Mouse (Mus musculus) urinary bladder, adult 18-20 months (tissue): Measurements from ENCODE around the gene Gm45233.

Source experiments
- DNase-seq, 2 experiments: peaks; one replicate each; pipeline ENCODE4 v3.0.0; 2022; ENCODE audit warnings: low spot score in 2 of 2, mixed read lengths in 2 of 2

Gm45233 gene

DNA sequence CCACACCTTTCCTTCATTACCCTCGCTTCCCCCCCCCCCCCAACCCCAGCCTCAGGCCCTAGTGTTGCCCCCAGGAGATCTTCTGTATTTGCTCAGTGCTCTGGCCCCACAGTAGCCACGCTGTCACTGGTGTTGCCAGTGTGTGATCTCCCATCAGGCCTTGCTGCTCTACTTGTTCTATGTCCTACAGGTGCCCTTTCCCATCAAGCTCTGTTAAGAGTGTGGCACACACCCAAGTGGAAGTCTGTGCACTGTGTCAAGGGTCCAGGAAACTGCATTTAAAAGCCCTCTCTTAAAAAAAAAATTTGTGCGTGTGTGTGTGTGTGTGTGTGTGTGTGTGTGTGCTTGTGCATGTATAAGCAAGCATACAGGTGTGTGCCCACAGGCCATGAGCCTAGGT lies 4.3 kb downstream of the Gm45233 start:
- no peak for DNase-seq

DNA sequence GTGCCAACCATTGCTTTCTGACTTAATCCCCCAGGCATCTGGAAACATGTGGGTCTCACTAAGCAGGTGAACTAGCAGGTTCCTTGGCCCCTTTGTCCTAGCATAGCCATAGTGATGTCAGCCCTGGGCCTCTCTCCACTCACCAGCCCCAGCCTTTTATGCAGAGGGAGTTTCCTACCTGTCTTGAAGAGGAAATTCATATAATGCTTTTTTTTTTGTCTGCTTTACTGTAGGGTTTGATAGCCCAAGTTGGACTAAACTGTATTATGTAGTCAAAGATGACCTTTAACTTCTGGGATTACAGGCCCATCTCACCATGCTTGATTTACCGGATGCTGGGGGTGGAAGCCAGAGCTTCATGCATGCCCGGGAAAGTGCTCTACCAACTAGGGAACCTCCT lies 5.9 kb downstream of the Gm45233 start:
- DNase-seq: no peak

DNA sequence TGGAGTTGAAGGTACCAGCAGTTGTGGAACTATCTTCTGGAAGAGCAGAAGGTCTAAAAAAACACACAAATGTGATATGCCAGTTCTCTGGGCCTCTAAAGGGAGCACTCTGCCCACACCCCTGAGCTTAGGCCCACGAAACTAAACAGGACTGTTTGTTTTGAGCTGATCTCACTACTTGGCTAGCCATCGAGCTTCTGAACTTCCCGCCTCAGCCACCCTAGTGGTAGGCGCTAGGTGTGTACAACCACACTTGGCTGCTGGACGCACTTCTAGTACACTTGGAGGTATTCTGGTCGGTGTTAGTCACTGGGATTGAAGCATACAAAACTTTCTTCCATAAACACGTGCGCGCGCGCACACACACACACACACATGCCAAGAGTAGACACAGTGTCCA lies 7.8 kb downstream of the Gm45233 start:
- no peak for DNase-seq

DNA sequence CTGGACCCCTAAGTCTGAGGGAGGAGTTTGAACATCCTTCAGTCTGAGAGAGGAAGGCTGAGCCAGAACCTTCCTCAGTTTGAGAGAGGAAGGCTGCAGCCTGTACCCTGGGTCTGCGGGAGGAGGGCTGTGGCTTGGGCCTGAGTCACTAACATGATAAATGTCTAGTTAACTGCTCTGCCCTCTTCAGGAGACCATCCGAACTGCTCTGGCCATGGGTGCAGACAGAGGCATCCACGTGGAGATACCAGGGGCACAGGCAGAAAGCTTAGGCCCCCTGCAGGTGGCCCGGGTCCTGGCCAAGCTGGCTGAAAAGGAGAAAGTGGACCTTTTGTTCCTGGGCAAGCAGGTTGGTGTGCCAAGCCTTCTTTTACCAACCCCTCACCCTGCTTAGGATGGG lies 8.7 kb downstream of the Gm45233 start:
- DNase-seq: no peak

DNA sequence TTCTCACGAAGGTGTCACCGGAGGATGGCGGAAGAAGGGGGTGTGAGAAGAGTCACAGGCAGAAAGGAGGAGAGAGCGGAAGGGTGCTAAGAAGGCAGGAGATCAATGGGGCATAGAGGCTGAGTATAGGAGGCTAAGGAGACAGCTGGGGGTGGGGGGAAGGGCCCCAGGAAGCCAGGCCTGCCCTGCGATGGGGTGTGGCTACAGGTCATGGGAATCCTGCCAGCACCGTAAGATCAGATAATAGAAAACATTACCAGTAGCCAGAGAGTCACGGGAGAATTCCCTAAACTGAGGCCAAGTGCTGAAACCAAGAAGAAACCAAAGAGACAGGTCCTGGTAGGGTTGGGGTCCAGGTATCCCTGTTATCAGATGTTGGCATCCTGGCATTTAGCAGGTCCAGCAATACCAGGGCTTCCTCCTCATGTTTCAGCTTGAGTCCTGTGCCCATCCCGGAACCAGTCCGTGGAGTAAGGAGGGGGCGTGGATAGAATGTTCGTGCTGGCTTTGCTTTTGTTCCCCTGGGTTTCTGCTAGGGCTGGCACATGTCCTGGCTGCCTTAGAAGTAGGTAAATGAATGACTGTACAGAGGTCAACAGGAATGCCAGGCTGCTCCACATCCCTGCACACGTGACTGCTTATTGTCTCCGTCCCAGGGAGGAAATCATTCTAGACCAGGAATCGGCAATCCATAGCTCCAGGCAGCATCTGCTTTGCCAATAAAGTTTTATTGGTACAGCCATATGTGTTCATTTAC lies 9.8 kb downstream of the Gm45233 start:
- DNase-seq: no peak

DNA sequence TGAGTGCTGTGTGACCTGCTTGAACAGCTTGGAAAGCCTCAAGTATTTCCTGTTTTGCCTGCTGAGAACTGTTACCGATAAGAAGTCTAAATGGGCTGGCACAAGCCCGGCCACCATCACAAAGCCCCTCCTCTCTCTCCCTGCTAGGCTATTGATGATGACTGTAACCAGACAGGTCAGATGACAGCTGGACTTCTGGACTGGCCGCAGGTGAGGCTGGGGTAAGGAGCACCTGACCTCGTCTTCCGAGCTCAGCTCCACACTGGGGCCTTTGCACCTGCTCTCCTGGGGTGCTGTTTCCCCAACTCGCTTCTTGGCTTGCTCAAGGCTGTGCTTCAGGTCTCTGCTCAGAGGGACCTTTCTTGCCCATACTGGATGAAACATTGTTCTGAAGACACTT lies 10.4 kb downstream of the Gm45233 start:
- no peak for DNase-seq

DNA sequence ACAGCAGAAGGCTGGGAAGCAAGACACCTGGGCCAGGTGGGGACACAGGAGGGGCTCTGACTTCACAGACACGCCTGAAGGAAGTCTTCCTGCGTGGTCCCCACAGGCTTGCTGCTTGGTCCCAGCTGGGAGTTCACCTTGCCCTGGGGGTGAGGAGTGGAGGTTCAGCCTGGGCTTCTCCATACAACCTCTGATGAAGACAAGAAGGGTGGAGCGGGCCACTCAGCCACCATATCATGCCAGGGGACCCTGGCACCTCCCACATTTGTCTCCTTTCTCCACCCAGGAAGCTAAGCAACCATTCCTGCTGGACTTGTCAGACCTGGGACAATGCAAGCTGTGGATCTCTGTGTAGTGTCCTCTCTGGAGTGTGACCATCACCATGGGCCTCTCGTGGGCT lies 18.9 kb downstream of the Gm45233 start, which contains the start of gene Vsig10l:
TSS of gene Vsig10l (plus strand) at position 301 of the 400 bp plus-strand sequence.
- no peak for DNase-seq

DNA sequence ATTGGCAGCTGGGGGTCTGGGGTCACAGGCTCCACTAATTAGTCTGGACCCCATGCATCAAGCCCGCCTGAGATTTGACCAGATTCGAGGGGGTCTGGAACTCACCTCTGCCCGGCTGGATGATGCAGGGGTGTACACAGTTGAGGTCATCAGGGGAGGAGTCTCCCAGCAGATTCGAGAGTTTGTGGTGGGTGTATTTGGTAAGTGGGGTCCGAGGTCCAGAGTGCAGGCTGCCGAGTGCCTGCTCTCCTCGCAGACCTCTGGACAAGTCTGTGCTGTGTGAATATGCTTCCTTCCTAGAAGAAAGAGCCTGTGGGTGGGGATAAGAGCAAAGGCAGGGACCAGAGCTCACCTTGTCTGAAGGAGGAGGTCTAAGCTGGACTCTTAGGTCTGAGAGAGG lies 20.0 kb downstream of the Gm45233 start:
- no peak for DNase-seq

DNA sequence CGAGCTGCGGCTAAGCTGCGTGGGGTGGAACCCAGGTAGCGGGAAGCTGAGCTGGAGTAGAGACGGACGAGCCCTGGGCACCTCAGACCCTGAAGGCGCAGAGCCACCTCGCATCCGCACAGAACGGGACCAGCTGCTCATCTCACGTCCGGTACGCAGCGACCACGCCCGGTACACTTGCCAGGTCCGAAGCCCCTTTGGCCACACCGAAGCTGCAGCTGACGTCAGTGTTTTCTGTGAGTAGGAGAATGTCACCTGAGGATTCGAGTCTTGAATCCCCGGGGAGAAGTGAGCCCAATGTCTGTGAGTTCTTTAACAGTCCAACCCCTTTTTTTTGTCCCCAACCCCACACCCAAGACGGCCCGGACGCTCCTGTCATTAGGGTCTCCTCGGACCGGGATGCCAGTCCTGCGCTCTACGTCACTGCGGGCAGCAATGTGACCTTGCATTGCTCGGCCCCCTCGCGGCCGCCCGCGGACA lies 21.0 kb downstream of the Gm45233 start:
- DNase-seq: no peak

DNA sequence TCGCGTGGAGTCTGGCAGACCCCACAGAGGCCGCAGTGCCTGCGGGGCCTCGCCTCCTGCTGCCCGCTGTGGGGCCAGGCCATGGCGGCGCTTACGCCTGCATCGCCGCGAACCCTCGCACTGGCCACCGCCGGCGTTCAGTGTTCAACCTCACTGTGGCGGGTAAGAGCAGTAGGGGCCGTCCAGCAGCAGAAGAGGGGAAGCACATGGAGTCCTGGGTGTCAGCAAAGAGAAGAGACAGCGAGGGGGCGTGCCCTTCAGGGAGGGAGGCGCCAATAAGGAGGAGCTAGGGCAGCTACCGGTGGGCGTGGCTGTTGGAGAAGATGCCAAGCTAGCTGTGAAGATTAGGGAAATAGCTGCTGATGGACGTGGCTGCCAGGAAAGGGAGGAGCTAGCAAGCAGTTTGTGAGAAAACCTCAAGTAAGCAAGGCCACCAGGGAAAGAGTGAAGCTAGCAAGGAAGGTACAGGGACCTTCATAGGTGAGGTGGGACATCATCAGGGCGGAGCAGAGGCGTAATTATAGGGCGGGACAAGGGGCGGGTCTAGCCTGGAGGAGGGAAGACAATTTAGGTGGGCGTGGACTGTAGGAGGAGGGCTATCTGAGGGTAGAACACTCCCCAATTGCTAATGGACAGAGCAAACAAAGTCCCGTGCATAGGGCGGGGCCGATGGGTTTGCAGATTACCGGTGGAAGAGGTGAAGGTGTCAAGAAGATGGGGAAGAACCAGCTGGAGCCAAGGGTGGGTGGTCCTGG lies 21.6 kb downstream of the Gm45233 start:
- DNase-seq: peak; percentile 80

DNA sequence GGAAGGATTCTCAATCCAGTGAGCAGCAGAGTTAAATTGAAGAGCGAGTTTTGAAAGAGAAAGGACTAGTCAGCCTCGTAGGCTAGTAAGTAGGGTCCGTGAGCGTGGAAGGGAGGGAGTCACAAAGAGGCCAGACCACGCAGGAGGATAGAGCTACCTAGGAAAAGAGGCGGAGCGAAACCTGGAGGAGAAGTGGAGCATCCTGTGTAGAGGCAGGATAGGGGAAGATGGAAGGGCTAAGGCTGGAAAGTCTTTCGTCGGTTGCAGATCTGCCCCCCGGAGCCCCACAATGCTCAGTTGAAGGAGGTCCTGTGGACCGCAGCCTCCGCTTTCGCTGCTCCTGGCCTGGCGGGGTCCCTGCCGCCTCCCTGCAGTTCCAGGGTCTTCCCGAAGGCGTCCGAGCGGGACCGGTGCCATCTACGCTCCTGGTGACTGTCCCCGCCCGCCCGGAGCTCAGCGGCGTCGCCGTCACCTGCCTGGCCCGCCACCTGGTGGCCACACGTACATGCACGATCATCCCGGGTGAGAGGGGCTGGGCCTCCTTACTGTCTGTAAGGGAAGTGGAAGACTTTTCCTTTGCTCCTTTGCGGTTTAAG lies 22.3 kb downstream of the Gm45233 start:
- DNase-seq: peak; percentile 61 to 79

DNA sequence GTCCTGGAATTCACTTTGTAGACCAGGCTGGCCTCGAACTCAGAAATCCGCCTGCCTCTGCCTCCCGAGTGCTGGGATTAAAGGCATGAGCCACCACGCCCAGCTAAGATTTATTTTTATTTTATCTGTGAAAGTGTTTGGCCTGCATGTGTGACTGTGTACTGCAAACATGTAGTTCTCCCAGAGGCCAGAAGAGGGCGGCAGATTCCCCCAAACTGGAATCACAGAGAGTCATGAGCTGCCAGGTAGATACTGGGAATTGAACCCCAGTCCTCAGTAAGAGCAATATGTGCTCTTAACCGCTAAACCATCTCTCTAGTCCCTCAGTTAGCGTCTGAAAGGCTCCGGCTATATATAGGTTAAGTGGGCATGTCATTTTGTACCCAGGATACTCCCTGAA lies 26.4 kb downstream of the Gm45233 start:
- no peak for DNase-seq

DNA sequence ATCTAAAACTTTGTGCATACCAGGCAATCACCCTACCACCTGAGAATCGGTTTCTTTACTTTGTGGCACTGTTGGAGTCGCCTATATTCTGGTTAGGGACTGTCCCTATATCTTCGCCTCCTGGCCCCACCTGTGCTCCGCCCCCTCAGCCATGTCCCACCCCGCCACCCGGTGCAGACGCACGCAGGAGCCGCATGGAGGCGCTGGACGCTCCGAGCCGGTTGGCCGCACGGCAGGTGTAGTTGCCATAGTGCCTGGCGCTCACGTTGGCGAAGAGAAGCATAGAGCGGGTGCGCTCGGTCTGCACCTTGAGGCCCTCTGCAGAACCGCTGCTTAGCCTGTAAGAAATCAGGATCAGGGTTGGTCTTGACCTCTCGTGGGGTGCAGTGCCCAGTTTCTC lies 31.8 kb downstream of the Gm45233 start:
- DNase-seq: no peak

DNA sequence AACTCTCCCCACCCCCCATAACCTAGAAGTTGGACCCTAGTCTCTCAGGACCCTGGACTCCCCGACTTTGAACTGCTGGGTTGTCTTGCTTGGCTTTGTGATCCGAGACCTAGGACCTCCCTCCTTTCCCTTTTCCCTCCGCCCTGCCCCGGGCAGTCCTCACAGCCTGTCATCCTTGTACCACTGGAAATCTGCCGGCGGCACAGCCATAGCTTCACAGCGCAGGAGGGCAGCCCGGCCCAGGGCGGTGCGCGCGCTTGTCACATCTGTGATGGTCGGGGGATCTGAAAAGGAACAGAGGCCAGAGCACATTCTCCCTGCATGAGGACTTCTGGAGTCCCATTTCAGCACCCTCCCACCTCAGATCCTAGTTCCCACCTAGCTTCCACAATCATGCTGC lies 32.4 kb downstream of the Gm45233 start:
- DNase-seq: no peak

DNA sequence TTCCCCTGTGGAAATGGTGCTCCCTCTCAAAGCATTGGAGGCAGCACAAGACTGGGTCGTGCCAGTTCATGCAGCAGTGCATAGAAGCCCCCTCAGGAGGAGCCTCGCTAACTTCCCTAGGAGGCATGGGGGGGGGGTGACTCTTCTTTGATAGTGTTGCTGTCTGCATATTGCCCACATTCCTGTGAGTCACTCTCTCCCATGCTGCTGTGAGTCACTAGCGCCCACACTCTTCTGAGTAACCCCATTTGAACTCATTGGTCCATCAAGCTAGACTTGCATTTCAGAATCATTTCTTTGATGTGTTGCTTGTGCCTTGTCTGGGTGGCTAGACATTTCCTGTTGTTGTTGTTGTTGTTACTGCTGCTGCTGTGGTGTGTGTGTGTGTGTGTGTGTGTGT lies 37.3 kb downstream of the Gm45233 start:
- no peak for DNase-seq

DNA sequence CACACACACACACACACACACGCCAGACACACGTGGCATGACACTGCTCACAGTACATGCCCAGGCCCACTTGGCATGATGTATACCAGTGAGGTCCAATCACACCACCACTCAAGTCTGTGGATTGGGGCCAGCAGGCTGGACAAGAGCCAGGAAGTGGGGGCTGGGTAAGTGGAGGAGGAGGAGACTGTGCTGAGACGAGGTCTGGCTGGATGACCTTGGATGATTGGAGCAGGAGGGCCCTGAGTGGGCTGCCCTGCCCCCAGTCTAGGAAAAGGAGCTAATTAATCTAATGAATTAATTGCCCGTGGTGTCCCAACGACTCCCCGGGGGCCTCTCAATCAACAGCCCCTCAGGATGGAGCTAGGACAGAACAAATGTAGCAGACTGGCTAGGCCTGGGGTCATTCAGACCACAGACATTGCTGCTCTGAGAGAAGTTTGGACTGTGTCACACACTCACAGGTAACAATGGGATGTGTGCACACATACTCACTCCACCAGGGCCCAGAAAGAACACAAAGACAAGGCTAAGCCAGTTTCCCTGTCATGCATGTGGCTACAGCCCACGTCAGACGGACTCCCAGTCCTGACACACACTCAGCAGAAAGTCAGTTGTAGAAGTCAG lies 38.3 kb downstream of the Gm45233 start:
- DNase-seq: no peak

DNA sequence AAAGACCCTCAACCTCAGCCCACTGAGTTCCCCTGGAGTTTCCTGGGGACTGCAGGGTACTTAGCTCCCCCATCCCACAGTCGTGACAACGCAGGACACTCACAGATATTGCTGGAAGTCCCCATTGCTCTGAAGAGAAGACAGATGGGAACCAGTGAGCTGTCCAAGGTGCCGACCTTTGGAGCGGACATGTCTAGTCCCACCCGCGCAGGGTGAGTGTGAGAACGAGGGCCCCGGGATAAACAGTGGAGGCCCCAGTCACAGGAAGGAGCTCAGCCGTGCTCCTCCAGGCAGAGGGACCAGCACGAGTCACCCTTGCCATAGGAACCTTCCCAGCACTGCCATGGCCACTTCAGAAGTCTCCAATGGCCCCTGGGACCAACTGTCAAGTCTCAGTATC lies 39.3 kb downstream of the Gm45233 start:
- DNase-seq: no peak

DNA sequence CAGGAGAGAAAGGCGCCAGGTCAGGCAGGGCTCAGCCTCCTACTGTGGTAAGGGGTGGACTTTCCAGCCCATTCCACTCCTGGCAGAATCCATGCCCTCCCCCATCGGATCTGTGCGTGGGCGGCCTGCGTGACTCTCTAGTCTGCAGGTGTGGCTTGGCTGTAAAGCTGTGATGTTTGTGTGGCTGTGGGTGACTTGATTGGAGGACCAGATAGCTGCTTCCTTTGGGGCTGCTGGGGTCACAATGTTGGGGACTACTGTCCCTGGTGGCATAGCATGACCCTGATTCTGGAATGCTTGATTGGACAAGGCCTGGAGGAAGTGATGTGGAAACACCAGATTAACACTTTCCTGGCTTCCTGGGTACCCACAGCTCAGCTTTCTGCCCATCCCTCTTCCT lies 44.7 kb downstream of the Gm45233 start:
- DNase-seq: no peak

DNA sequence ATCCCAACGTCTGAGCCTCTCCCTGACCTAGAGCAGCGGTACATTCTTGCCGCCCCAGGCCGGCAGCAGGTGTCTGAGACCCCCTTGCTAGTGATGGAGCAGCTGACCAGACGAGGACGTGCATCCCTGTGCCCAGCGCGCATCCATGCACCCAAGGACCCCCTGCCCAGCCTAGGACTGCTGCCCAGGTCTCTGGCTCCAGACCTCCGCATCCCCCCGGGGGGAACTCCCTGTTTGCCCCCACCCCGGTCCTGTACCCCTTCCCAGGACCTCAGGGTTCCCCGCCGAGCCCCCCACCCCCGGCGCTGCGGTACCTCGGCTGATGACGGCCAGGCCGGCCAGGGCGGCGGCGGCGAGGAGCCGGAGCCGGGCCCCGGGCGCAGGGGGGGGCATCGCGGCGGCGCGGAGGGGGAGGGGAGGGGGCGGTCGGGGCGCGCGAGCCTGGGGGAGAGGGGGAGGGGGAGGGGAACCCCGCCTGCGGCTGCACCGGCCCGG lies 45.8 kb downstream of the Gm45233 start, which contains the start of gene Iglon5:
TSS of gene Iglon5 (minus strand) at position 445 of the 495 bp plus-strand sequence.
- no peak for DNase-seq

DNA sequence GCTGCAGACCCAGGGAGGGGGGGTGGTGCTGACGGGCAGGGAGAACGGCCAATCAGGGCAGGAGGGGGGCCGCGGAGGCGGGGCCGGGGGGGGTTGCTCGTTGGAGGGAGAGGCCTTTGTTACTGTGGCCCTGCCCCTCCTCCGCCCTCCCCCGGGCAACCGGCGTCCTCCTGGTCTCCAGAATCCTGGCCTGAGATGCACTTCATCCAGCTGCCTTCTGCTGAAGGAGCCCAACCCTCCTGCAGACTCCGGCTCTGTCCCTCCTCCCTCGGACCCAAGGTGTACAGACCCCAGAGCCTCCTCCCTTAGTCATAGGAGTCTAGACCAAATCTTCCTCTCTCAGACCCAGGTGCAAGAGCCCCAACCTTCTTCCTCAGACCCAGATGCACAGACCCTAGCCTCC lies 46.3 kb downstream of the Gm45233 start:
- DNase-seq: no peak

DNA sequence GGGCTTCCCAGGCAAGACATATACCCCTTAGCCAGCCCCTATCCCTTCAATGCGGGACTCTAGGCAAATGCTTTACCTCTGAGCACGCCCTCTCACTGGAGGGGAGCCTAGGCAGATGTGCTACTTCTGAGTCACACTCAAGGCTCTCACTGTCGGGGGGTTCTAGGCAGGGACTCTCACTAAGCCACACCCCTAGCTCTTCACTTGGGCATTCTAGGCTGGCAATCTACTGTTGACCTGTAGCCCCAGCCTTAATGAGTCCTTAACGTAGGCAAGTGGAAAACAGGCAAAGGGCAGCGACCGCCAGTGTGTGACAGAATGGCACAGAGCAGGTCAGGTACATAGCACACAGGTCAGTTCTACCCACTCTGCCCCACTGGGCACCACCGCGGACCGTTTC lies 46.9 kb downstream of the Gm45233 start:
- DNase-seq: no peak
